ENCODE assay signal across 14 mouse cellular contexts in genomic region chr4:134639325-134639724, GRCm38 (mm10).
"Had no signal": no experiment of that assay in that cellular context is flagged by ENCODE, and none has a peak within 500 bp of the region (broad histone marks: within the 10 kb centered on the region; RNA-seq: fewer than 3 reads in every experiment).

No protein-coding gene starts in this region.

- H3K4me1 ChIP-seq: liver, embryonic 12.5 days; megakaryocyte, embryonic 14.5 days had no signal

- H3K27ac ChIP-seq: limb, embryonic 10.5 days; liver, embryonic 12.5 days; midbrain, embryonic 15.5 days; neural tube, embryonic 13.5 days; stomach, embryonic 15.5 days had no signal

- DNase-seq: kidney, postnatal 25 days; layer of hippocampus, adult 9-11 months; lung, embryonic 14.5 days; lung, postnatal 10 days; lung, postnatal 4 days; retina, postnatal 1 day; right cerebral cortex, postnatal 14 days; thymus, postnatal 4 days had no signal

- H3K4me3 ChIP-seq: limb, embryonic 10.5 days; liver, embryonic 12.5 days; megakaryocyte, embryonic 14.5 days; midbrain, embryonic 15.5 days; neural tube, embryonic 13.5 days; stomach, embryonic 15.5 days had no signal
